Mouse (Mus musculus) cerebellum, postnatal 36 days (tissue): ENCODE data around the gene Prpf31.
"Not testable (repeated sequence)": the region's sequence is repeated elsewhere in the genome, so short reads cannot be mapped to it uniquely, and the experiment has no call there.

ENCODE experiments used
- DNase-seq, 2 experiments: peaks; one replicate each; pipeline ENCODE4 v3.0.0; 2021 to 2022; ENCODE audit warnings: mixed read lengths in 2 of 2

The Prpf31 gene

GRCm38 (mm10) chr7:3629543-3630477 is at the start of gene Prpf31, which contains the start of gene Tfpt:
TSS of gene Prpf31 (plus strand) at chr7:3629985.
TSS of gene Tfpt (minus strand) at chr7:3629929.
- peak; percentile 90 to 97 for DNase-seq

GRCm38 (mm10) chr7:3580029-3580428 is 49.8 kb upstream of the Prpf31 start:
- DNase-seq = no peak

GRCm38 (mm10) chr7:3585763-3586162 is 44.0 kb upstream of the Prpf31 start:
- no peak for DNase-seq

- DNase-seq = no peak
These were observed 43.5 kb upstream of the Prpf31 start for GRCm38 (mm10) chr7:3586255-3586654.

GRCm38 (mm10) chr7:3587292-3587691 is 42.5 kb upstream of the Prpf31 start:
- no peak for DNase-seq

GRCm38 (mm10) chr7:3590550-3590949 is 39.2 kb upstream of the Prpf31 start:
- DNase-seq = no peak

- no peak for DNase-seq
These were observed 38.3 kb upstream of the Prpf31 start for GRCm38 (mm10) chr7:3591534-3591933.

GRCm38 (mm10) chr7:3593855-3594254 is 35.9 kb upstream of the Prpf31 start:
- DNase-seq = no peak

- no peak for DNase-seq
These were observed 35.1 kb upstream of the Prpf31 start for GRCm38 (mm10) chr7:3594686-3595085.

GRCm38 (mm10) chr7:3595146-3595545 is 34.6 kb upstream of the Prpf31 start:
- no peak for DNase-seq

- DNase-seq = not testable (repeated sequence)
These were observed 32.0 kb upstream of the Prpf31 start for GRCm38 (mm10) chr7:3597755-3598154.

GRCm38 (mm10) chr7:3601119-3601518 is 28.7 kb upstream of the Prpf31 start:
- DNase-seq = peak; percentile 43 to 60

GRCm38 (mm10) chr7:3606798-3607197 is 23.0 kb upstream of the Prpf31 start:
- DNase-seq = no peak

- no peak for DNase-seq
These were observed 22.4 kb upstream of the Prpf31 start for GRCm38 (mm10) chr7:3607391-3607790.

- DNase-seq = no peak
These were observed 21.1 kb upstream of the Prpf31 start for GRCm38 (mm10) chr7:3608668-3609067.

GRCm38 (mm10) chr7:3609082-3609481 is 20.7 kb upstream of the Prpf31 start:
- DNase-seq = no peak

- no peak for DNase-seq
These were observed 19.3 kb upstream of the Prpf31 start for GRCm38 (mm10) chr7:3610437-3610836.

GRCm38 (mm10) chr7:3611006-3611405 is 18.8 kb upstream of the Prpf31 start:
- DNase-seq = no peak

GRCm38 (mm10) chr7:3614021-3614420 is 15.8 kb upstream of the Prpf31 start:
- DNase-seq = no peak

GRCm38 (mm10) chr7:3616057-3616388 is 13.8 kb upstream of the Prpf31 start, which contains the start of gene Oscar:
TSS of gene Oscar (minus strand) at chr7:3616157.
- DNase-seq = no peak

- DNase-seq = peak; percentile 56 to 71
These were observed 13.2 kb upstream of the Prpf31 start for GRCm38 (mm10) chr7:3616389-3617241.

GRCm38 (mm10) chr7:3617242-3617995 is 12.4 kb upstream of the Prpf31 start, which contains the start of gene Ndufa3:
TSS of gene Ndufa3 (plus strand) at chr7:3617373.
- DNase-seq = peak; percentile 85 to 90

- no peak for DNase-seq
These were observed 755 bp upstream of the Prpf31 start for GRCm38 (mm10) chr7:3629030-3629429.
